Mouse (Mus musculus): ENCODE measurements around the gene Tprkb. TPM values are rescaled to one million over a fixed set of nuclear protein-coding genes. Genes with fewer than 3 reads are reported as not detected.
A peak's percentile ranks its signal among the peaks of the same experiment; 100 is the strongest.
"Not testable (repeated sequence)": the region's sequence is repeated elsewhere in the genome, so short reads cannot be mapped to it uniquely, and the experiment has no call there.

Gene Tprkb
- polyA plus RNA-seq, 1 experiment from 2014 or later, result 21.7 TPM

DNA sequence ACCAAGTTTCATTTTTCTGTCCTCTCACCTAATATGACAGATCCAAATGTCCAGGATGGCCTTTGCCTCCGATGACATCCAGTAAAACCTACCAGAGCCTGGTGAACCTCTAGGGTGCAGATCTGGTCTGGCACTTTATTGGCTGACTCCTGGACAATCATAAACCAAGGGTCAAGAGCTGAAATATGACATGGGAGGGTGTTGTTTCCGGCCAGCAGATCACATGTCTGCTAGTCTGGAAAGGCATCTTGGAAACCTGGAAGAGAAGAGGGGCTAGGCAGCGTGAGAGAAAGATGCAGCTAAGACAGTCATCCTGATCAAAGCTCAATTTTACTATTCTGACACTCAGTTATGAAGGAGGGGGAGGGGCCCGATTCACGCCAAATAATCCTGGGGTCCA is 42.7 kb upstream of the Tprkb start, which contains the start of gene Nat8f2:
Gene Nat8f2, minus strand, starts transcription at position 153 of the 400 bp plus-strand sequence.
- H3K27ac ChIP-seq (ENCODE audit: low read depth, low read length); H3K9me3 ChIP-seq (replicated peaks; ENCODE audit: control insufficient read depth, low read length); ATAC-seq (replicated peaks; ENCODE audit: insufficient number of reproducible peaks, low FRiP score, low TSS enrichment); H3K36me3 ChIP-seq (ENCODE audit: control insufficient read depth, insufficient read depth, low read length); H3K9ac ChIP-seq (ENCODE audit: low read depth, low read length); H3K4me1 ChIP-seq (ENCODE audit: control insufficient read depth, insufficient read depth, low read length); H3K4me2 ChIP-seq; H3K4me3 ChIP-seq (ENCODE audit: low read depth, low read length); H3K27me3 ChIP-seq (ENCODE audit: control insufficient read depth, insufficient read depth, low read length): not testable (repeated sequence)
- 90% methylated on average over 5 of the region's 5 CpGs for WGBS (ENCODE audit: insufficient replicate concordance)

- not testable (repeated sequence) for H3K27me3 ChIP-seq (ENCODE audit: control insufficient read depth, insufficient read depth, low read length); ATAC-seq (replicated peaks; ENCODE audit: insufficient number of reproducible peaks, low FRiP score, low TSS enrichment); H3K9me3 ChIP-seq (replicated peaks; ENCODE audit: control insufficient read depth, low read length)
Observed at GRCm38 (mm10) chr6:85883246-85883645, 28.4 kb upstream of the Tprkb start.

GRCm38 (mm10) chr6:85884311-85884710 is 27.4 kb upstream of the Tprkb start:
- WGBS (ENCODE audit: insufficient replicate concordance), result 93% methylated on average over 1 of the region's 1 CpGs
- no peak overlapping the region for H3K4me3 ChIP-seq (ENCODE audit: low read depth, low read length)
- no peaks in the 10 kb centered on the region for H3K27me3 ChIP-seq (ENCODE audit: control insufficient read depth, insufficient read depth, low read length)
- H3K9me3 ChIP-seq (replicated peaks; ENCODE audit: control insufficient read depth, low read length), result 0 out of 2 replicates have a peak, but pooled peaks cover 10% of the 10 kb centered on the region
- no peaks in the 10 kb centered on the region for H3K36me3 ChIP-seq (ENCODE audit: control insufficient read depth, insufficient read depth, low read length)
- H3K9ac ChIP-seq (ENCODE audit: low read depth, low read length), result no peak overlapping the region
- no peak overlapping the region for H3K4me2 ChIP-seq
- no peak for ATAC-seq (replicated peaks; ENCODE audit: insufficient number of reproducible peaks, low FRiP score, low TSS enrichment)
- H3K27ac ChIP-seq (ENCODE audit: low read depth, low read length), result no peak overlapping the region
- no peaks in the 10 kb centered on the region for H3K4me1 ChIP-seq (ENCODE audit: control insufficient read depth, insufficient read depth, low read length)

More at GRCm38 (mm10) chr6:85883246-85883645, 28.4 kb upstream of the Tprkb start:
- H3K36me3 ChIP-seq (ENCODE audit: control insufficient read depth, insufficient read depth, low read length); H3K4me1 ChIP-seq (ENCODE audit: control insufficient read depth, insufficient read depth, low read length); H3K4me2 ChIP-seq; H3K9ac ChIP-seq (ENCODE audit: low read depth, low read length); H3K27ac ChIP-seq (ENCODE audit: low read depth, low read length); H3K4me3 ChIP-seq (ENCODE audit: low read depth, low read length): not testable (repeated sequence)
- WGBS (ENCODE audit: insufficient replicate concordance), result 84% methylated on average over 9 of the region's 9 CpGs

DNA sequence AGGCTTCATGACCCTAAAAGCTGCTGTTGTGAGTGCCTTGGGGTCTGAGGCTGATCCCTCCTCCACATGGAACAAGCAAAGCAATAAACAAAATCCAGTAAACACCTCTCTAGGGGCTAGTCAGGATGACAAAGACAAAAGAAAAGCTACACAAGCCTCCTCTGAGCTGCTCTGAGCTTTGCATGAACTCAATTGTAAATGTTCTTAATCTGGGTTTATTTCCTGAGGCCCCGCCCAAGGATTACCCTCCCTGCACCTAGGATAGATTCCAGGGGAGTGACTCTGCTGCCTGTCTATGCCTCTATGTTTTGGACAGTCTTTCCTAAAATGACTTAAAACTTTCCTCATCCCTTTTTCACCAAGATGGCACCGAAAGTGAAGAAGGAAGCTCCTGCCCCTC is 22.7 kb upstream of the Tprkb start:
- H3K27ac ChIP-seq (ENCODE audit: low read depth, low read length), result no peak overlapping the region
- peaks cover 3% of the 10 kb centered on the region; the same call in 1 of the 2 replicates for H3K9me3 ChIP-seq (replicated peaks; ENCODE audit: control insufficient read depth, low read length)
- H3K4me1 ChIP-seq (ENCODE audit: control insufficient read depth, insufficient read depth, low read length), result no peaks in the 10 kb centered on the region
- H3K4me3 ChIP-seq (ENCODE audit: low read depth, low read length), result no peak overlapping the region
- no peaks in the 10 kb centered on the region for H3K36me3 ChIP-seq (ENCODE audit: control insufficient read depth, insufficient read depth, low read length)
- no peaks in the 10 kb centered on the region for H3K27me3 ChIP-seq (ENCODE audit: control insufficient read depth, insufficient read depth, low read length)
- no peak overlapping the region for H3K9ac ChIP-seq (ENCODE audit: low read depth, low read length)
- no peak overlapping the region for H3K4me2 ChIP-seq
- no peak for ATAC-seq (replicated peaks; ENCODE audit: insufficient number of reproducible peaks, low FRiP score, low TSS enrichment)
- 81% methylated on average over 2 of the region's 2 CpGs for WGBS (ENCODE audit: insufficient replicate concordance)

- not testable (repeated sequence) for ATAC-seq (replicated peaks; ENCODE audit: insufficient number of reproducible peaks, low FRiP score, low TSS enrichment); H3K27ac ChIP-seq (ENCODE audit: low read depth, low read length); H3K4me1 ChIP-seq (ENCODE audit: control insufficient read depth, insufficient read depth, low read length)
Observed at GRCm38 (mm10) chr6:85895061-85895648, 16.5 kb upstream of the Tprkb start.

GRCm38 (mm10) chr6:85898596-85899475 is 12.8 kb upstream of the Tprkb start:
- 73% methylated on average over 7 of the region's 8 CpGs for WGBS (ENCODE audit: insufficient replicate concordance)

More at GRCm38 (mm10) chr6:85895061-85895648, 16.5 kb upstream of the Tprkb start:
- H3K36me3 ChIP-seq (ENCODE audit: control insufficient read depth, insufficient read depth, low read length); H3K9ac ChIP-seq (ENCODE audit: low read depth, low read length); H3K27me3 ChIP-seq (ENCODE audit: control insufficient read depth, insufficient read depth, low read length); H3K4me2 ChIP-seq; H3K9me3 ChIP-seq (replicated peaks; ENCODE audit: control insufficient read depth, low read length); H3K4me3 ChIP-seq (ENCODE audit: low read depth, low read length): not testable (repeated sequence)
- WGBS (ENCODE audit: insufficient replicate concordance), result 73% methylated on average over 25 of the region's 25 CpGs

GRCm38 (mm10) chr6:85902303-85902702 is 9.4 kb upstream of the Tprkb start:
- no peak for ATAC-seq (replicated peaks; ENCODE audit: insufficient number of reproducible peaks, low FRiP score, low TSS enrichment)
- Histone ChIP-seq H3K9me3 (replicated peaks; ENCODE audit: control insufficient read depth, low read length) (no peaks in the 10 kb centered on the region), H3K27me3 (ENCODE audit: control insufficient read depth, insufficient read depth, low read length) (no peaks in the 10 kb centered on the region), H3K4me1 (ENCODE audit: control insufficient read depth, insufficient read depth, low read length) (no peaks in the 10 kb centered on the region), H3K4me2 (no peak overlapping the region), H3K27ac (ENCODE audit: low read depth, low read length) (no peak overlapping the region), H3K36me3 (ENCODE audit: control insufficient read depth, insufficient read depth, low read length) (no peaks in the 10 kb centered on the region), H3K9ac (ENCODE audit: low read depth, low read length) (no peak overlapping the region), H3K4me3 (ENCODE audit: low read depth, low read length) (no peak overlapping the region)
- 83% methylated on average over 2 of the region's 2 CpGs for WGBS (ENCODE audit: insufficient replicate concordance)

More at GRCm38 (mm10) chr6:85898596-85899475, 12.8 kb upstream of the Tprkb start:
- H3K27ac ChIP-seq (ENCODE audit: low read depth, low read length); ATAC-seq (replicated peaks; ENCODE audit: insufficient number of reproducible peaks, low FRiP score, low TSS enrichment); H3K9ac ChIP-seq (ENCODE audit: low read depth, low read length); H3K4me1 ChIP-seq (ENCODE audit: control insufficient read depth, insufficient read depth, low read length); H3K4me3 ChIP-seq (ENCODE audit: low read depth, low read length); H3K4me2 ChIP-seq; H3K36me3 ChIP-seq (ENCODE audit: control insufficient read depth, insufficient read depth, low read length); H3K9me3 ChIP-seq (replicated peaks; ENCODE audit: control insufficient read depth, low read length); H3K27me3 ChIP-seq (ENCODE audit: control insufficient read depth, insufficient read depth, low read length): not testable (repeated sequence)

DNA sequence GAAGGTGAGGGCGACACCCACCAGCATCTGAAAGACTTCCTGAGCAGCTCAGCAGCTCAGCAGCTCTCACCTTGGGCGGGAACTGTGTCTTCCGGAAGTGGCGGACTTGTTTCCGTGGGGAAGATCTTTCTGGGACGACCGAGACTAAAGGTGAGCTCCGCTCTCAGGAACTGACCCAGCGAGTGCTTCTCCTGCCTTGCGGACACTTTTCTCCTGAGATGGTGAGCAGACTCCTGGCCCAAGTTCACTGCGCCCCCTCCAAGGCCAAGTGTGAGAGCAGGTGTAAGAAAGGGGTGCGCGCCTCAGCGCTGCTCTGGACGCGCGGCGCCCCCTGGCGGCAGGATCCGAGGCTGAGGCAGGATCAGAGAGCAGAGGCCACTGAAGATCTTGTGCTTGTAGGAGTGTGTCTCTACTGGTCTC is 7.0 kb upstream of the Tprkb start, which contains the start of gene Nat8f4:
Gene Nat8f4, minus strand, starts transcription at position 243 of the 420 bp plus-strand sequence.
- Histone ChIP-seq H3K4me2 (peak within 1 kb of the TSS; percentile 53), H3K9ac (ENCODE audit: low read depth, low read length) (0 out of 2 replicates have a peak within 1 kb of the TSS, but pooled peaks have one; percentile 22), H3K4me3 (ENCODE audit: low read depth, low read length) (peak within 1 kb of the TSS; percentile 28)
- not testable (repeated sequence) for H3K4me1 ChIP-seq (ENCODE audit: control insufficient read depth, insufficient read depth, low read length); H3K27ac ChIP-seq (ENCODE audit: low read depth, low read length); H3K36me3 ChIP-seq (ENCODE audit: control insufficient read depth, insufficient read depth, low read length); H3K27me3 ChIP-seq (ENCODE audit: control insufficient read depth, insufficient read depth, low read length); H3K9me3 ChIP-seq (replicated peaks; ENCODE audit: control insufficient read depth, low read length); ATAC-seq (replicated peaks; ENCODE audit: insufficient number of reproducible peaks, low FRiP score, low TSS enrichment)
- 14% methylated on average over 20 of the region's 20 CpGs for WGBS (ENCODE audit: insufficient replicate concordance)

Data from heart, embryonic 11.5 days (tissue).